Mouse (Mus musculus) left cerebral cortex, adult 9 months (tissue): ENCODE measurements around the gene Arid3b.
"Not testable (repeated sequence)": the region's sequence is repeated elsewhere in the genome, so short reads cannot be mapped to it uniquely, and the experiment has no call there.

ENCODE experiments used
- DNase-seq, 2 experiments: peaks; one replicate each; pipeline ENCODE4 v3.0.0; 2022; ENCODE audit warnings: low spot score in 2 of 2

The Arid3b gene

GRCm38 (mm10) chr9:57836581-57837170 lies at the start of gene Arid3b:
Gene Arid3b, minus strand, starts transcription at chr9:57836793.
- peak; percentile 86 to 94 for DNase-seq

GRCm38 (mm10) chr9:57883413-57883812 lies 46.8 kb upstream of the Arid3b start:
- DNase-seq = no peak

GRCm38 (mm10) chr9:57881781-57882180 lies 45.2 kb upstream of the Arid3b start:
- DNase-seq = not testable (repeated sequence)

GRCm38 (mm10) chr9:57880278-57880677 lies 43.7 kb upstream of the Arid3b start:
- no peak for DNase-seq

- no peak for DNase-seq
Observed at GRCm38 (mm10) chr9:57879213-57879612, 42.6 kb upstream of the Arid3b start.

GRCm38 (mm10) chr9:57874994-57875393 lies 38.4 kb upstream of the Arid3b start:
- DNase-seq = no peak

- no peak for DNase-seq
Observed at GRCm38 (mm10) chr9:57874134-57874533, 37.5 kb upstream of the Arid3b start.

- no peak for DNase-seq
Observed at GRCm38 (mm10) chr9:57870273-57870816, 33.8 kb upstream of the Arid3b start.

- no peak for DNase-seq
Observed at GRCm38 (mm10) chr9:57868767-57869166, 32.2 kb upstream of the Arid3b start.

- no peak for DNase-seq
Observed at GRCm38 (mm10) chr9:57867880-57868279, 31.3 kb upstream of the Arid3b start.

GRCm38 (mm10) chr9:57867236-57867635 lies 30.6 kb upstream of the Arid3b start:
- DNase-seq = peak in 1 of 2 experiments; percentile 59

- peak; percentile 49 to 62 for DNase-seq
Observed at GRCm38 (mm10) chr9:57866530-57866929, 29.9 kb upstream of the Arid3b start.

- DNase-seq = no peak
Observed at GRCm38 (mm10) chr9:57864336-57864735, 27.7 kb upstream of the Arid3b start.

GRCm38 (mm10) chr9:57861951-57862471 lies 25.4 kb upstream of the Arid3b start:
- peak; percentile 53 to 72 for DNase-seq

GRCm38 (mm10) chr9:57856456-57856855 lies 19.9 kb upstream of the Arid3b start:
- no peak for DNase-seq

- DNase-seq = no peak
Observed at GRCm38 (mm10) chr9:57854280-57854679, 17.7 kb upstream of the Arid3b start.

- no peak for DNase-seq
Observed at GRCm38 (mm10) chr9:57839032-57839431, 2.4 kb upstream of the Arid3b start.

- DNase-seq = no peak
Observed at GRCm38 (mm10) chr9:57835841-57836514, 615 bp downstream of the Arid3b start.

GRCm38 (mm10) chr9:57834629-57835417 lies 1.8 kb downstream of the Arid3b start:
- DNase-seq = no peak

- DNase-seq = no peak
Observed at GRCm38 (mm10) chr9:57833762-57834471, 2.7 kb downstream of the Arid3b start.

GRCm38 (mm10) chr9:57831267-57832082 lies 5.1 kb downstream of the Arid3b start:
- peak; percentile 85 to 93 for DNase-seq
